Mouse (Mus musculus) spleen, postnatal 4 days (tissue): ENCODE measurements around the gene Fam69a.

Experiments used
- DNase-seq, 2 experiments: peaks; one replicate each; pipeline ENCODE4 v3.0.0; 2022; ENCODE audit warnings: low spot score in 2 of 2

Gene Fam69a

DNA sequence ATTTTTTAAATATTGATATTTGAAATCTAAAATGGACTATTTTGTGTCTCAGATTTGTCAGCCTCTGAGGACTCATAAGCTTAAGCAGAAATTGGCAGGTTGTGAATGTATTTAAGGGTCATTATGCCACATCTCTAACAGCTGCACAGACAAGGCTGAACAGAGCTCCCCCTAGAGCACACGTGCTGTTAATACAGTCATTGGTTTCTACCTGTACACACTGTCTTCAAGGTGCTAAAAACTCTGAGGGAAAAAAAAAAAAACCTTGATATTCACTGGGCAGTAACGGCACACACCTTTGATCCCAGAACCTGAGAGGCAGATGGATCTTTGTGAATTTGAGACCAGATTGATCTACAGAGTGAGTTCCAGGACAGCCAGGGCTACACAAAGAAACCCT is 127.9 kb downstream of the Fam69a start:
- DNase-seq = no peak
